Mouse (Mus musculus) CH12.LX (cell line): ENCODE measurements around the gene Shtn1. TPM values are rescaled to one million over a fixed set of nuclear protein-coding genes. Genes with fewer than 3 reads are reported as not detected.
A peak's percentile ranks its signal among the peaks of the same experiment; 100 is the strongest.

Experiments used
- DNase-seq: peaks from one replicate; pipeline ENCODE4 v3.0.0-alpha.2; 2013; ENCODE audit errors: extremely low read depth
- H3K27ac ChIP-seq: 2 replicates; pipeline ENCODE4 v1.5.1; 2012; ENCODE audit warnings: low read depth, mild to moderate bottlenecking, control low read depth, moderate library complexity; ENCODE audit not compliant: insufficient read depth
- H3K27me3 ChIP-seq: replicated peaks from 2 replicates; pipeline ENCODE3; 2012; ENCODE audit warnings: inconsistent platforms
- H3K36me3 ChIP-seq, 2 experiments: replicated peaks in 1 of 2; 2 replicates each; pipeline versions ENCODE3 to v1.6.1; 2012; ENCODE audit warnings: inconsistent platforms in 1 of 2, low read length in 1 of 2, mild to moderate bottlenecking in 1 of 2, mixed read lengths in 1 of 2, moderate library complexity in 1 of 2; ENCODE audit not compliant: control insufficient read depth in 1 of 2, insufficient read depth in 1 of 2
- H3K4me1 ChIP-seq, 2 experiments: 2 replicates each; pipeline ENCODE4 v1.6.1; 2012; ENCODE audit warnings: inconsistent platforms in 1 of 2, moderate library complexity in 1 of 2; ENCODE audit not compliant: insufficient read depth in 2 of 2, control insufficient read depth in 1 of 2
- H3K4me2 ChIP-seq: 2 replicates; pipeline ENCODE4 v1.6.1; 2012; ENCODE audit warnings: low read depth, mild to moderate bottlenecking, control low read depth; ENCODE audit not compliant: poor library complexity, insufficient read depth, severe bottlenecking
- H3K4me3 ChIP-seq, 3 experiments: fragments of 150-350 bp in 1 of 3; sonication (generic) in 1 of 3; replicated peaks in 1 of 3; 2 replicates each; pipeline versions ENCODE3 to v1.5.1; 2011 to 2012; ENCODE audit warnings: low read depth in 2 of 3, low read length in 2 of 3, mild to moderate bottlenecking in 2 of 3, moderate library complexity in 2 of 3, control low read depth in 1 of 3, improper control_type of control experiment in 1 of 3, inconsistent platforms in 1 of 3, mixed read lengths in 1 of 3; ENCODE audit not compliant: poor library complexity in 1 of 3
- H3K79me2 ChIP-seq: replicated peaks from 2 replicates; pipeline ENCODE4 v1.6.1; 2012; ENCODE audit warnings: mild to moderate bottlenecking, moderate library complexity; ENCODE audit not compliant: control insufficient read depth, poor library complexity, insufficient read depth, severe bottlenecking; ENCODE audit errors: extremely low read depth
- H3K9ac ChIP-seq: 2 replicates; pipeline ENCODE4 v1.6.1; 2012; ENCODE audit warnings: low read depth, mild to moderate bottlenecking, control low read depth, moderate library complexity; ENCODE audit not compliant: insufficient read depth
- H3K9me3 ChIP-seq: replicated peaks from 2 replicates; pipeline ENCODE3; 2012; ENCODE audit warnings: low read length, inconsistent platforms, mixed read lengths
- BHLHE40 ChIP-seq: IDR thresholded peaks from 2 replicates; pipeline ENCODE4 v1.6.1; 2011; ENCODE audit warnings: mild to moderate bottlenecking, low read depth, low read length, improper control_type of control experiment
- CHD1 ChIP-seq: IDR thresholded peaks from 2 replicates; pipeline ENCODE4 v1.6.1; 2012; ENCODE audit warnings: low read depth, low read length, improper control_type of control experiment, inconsistent platforms
- CHD2 ChIP-seq: IDR thresholded peaks from 2 replicates; pipeline ENCODE4 v1.6.1; 2011; ENCODE audit warnings: low read length, improper control_type of control experiment
- CTCF ChIP-seq, 2 experiments: IDR thresholded peaks in 1 of 2; conservative IDR thresholded peaks in 1 of 2; 2 replicates each; pipeline ENCODE4 v1.5.1; 2011 to 2012; ENCODE audit warnings: low read depth in 2 of 2, low read length in 2 of 2, improper control_type of control experiment in 1 of 2, inconsistent platforms in 1 of 2, mild to moderate bottlenecking in 1 of 2, moderate library complexity in 1 of 2
- JUN ChIP-seq: IDR thresholded peaks from 2 replicates; pipeline ENCODE4 v1.6.1; 2011; ENCODE audit warnings: low read depth, mild to moderate bottlenecking, low read length, improper control_type of control experiment, moderate library complexity; ENCODE audit not compliant: insufficient read depth
- KAT2A ChIP-seq: IDR thresholded peaks from 2 replicates; pipeline ENCODE4 v1.6.1; 2012; ENCODE audit warnings: low read length, improper control_type of control experiment, inconsistent platforms; ENCODE audit not compliant: insufficient replicate concordance
- MAX ChIP-seq: IDR thresholded peaks from 2 replicates; pipeline ENCODE4 v1.6.1; 2011; ENCODE audit warnings: low read length, improper control_type of control experiment
- MAZ ChIP-seq: IDR thresholded peaks from 2 replicates; pipeline ENCODE4 v1.6.1; 2012; ENCODE audit warnings: low read depth, mild to moderate bottlenecking, inconsistent platforms, low read length, improper control_type of control experiment, moderate library complexity
- MEF2A ChIP-seq: IDR thresholded peaks from 2 replicates; pipeline ENCODE4 v1.6.1; 2014; ENCODE audit warnings: low read depth, mild to moderate bottlenecking, inconsistent platforms, low read length, improper control_type of control experiment, borderline replicate concordance
- MYC ChIP-seq: IDR thresholded peaks from 2 replicates; pipeline ENCODE4 v1.6.1; 2011; ENCODE audit warnings: low read depth, mild to moderate bottlenecking, improper control_type of control experiment, low read length
- POLR2A ChIP-seq: IDR thresholded peaks from 2 replicates; pipeline ENCODE4 v1.6.1; 2011; ENCODE audit warnings: low read depth, mild to moderate bottlenecking, improper control_type of control experiment, low read length
- POLR2AphosphoS2 ChIP-seq: IDR thresholded peaks from 2 replicates; pipeline ENCODE4 v1.6.1; 2011; ENCODE audit warnings: low read depth, low read length, improper control_type of control experiment
- RAD21 ChIP-seq: IDR thresholded peaks from 2 replicates; pipeline ENCODE4 v1.6.1; 2011; ENCODE audit warnings: low read depth, mild to moderate bottlenecking, low read length, improper control_type of control experiment, moderate library complexity
- SMC3 ChIP-seq: IDR thresholded peaks from 2 replicates; pipeline ENCODE4 v1.6.1; 2011; ENCODE audit warnings: low read depth, low read length, improper control_type of control experiment
- TCF12 ChIP-seq: IDR thresholded peaks from 2 replicates; pipeline ENCODE4 v1.6.1; 2014; ENCODE audit warnings: low read depth, mild to moderate bottlenecking, inconsistent platforms, low read length, improper control_type of control experiment
- UBTF ChIP-seq: IDR thresholded peaks from 2 replicates; pipeline ENCODE4 v1.6.1; 2012; ENCODE audit warnings: low read depth, mild to moderate bottlenecking, inconsistent platforms, low read length, improper control_type of control experiment, moderate library complexity
- USF1 ChIP-seq: IDR thresholded peaks from 2 replicates; pipeline ENCODE4 v1.6.1; 2014; ENCODE audit warnings: low read depth, mild to moderate bottlenecking, inconsistent platforms, low read length, improper control_type of control experiment
- USF2 ChIP-seq: conservative IDR thresholded peaks from 2 replicates; pipeline ENCODE4 v1.6.1; 2011; ENCODE audit warnings: low read depth, low read length, improper control_type of control experiment
- ZKSCAN1 ChIP-seq: IDR thresholded peaks from 2 replicates; pipeline ENCODE4 v1.6.1; 2012; ENCODE audit warnings: low read depth, inconsistent platforms, low read length, improper control_type of control experiment, borderline replicate concordance
- ZMIZ1 ChIP-seq: IDR thresholded peaks from 2 replicates; pipeline ENCODE4 v1.6.1; 2012; ENCODE audit warnings: low read depth, mild to moderate bottlenecking, inconsistent platforms, low read length, improper control_type of control experiment
- ZNF384 ChIP-seq: IDR thresholded peaks from 2 replicates; pipeline ENCODE4 v1.6.1; 2012; ENCODE audit warnings: low read depth, low read length, improper control_type of control experiment, inconsistent platforms
- dilution Hi-C: fragments of 300-500 bp; cut with MboI; formaldehyde crosslinking; loops from 2 replicates; pipeline ENCODE4 v1.14.3; 2020; ENCODE audit warnings: low sequenced_read_pairs; ENCODE audit not compliant: extremely low pct_unique_long_range_greater_than_20kb, extremely low pct_ligation_motif_present
- in situ Hi-C: fragments of 300-500 bp; cut with MboI; formaldehyde crosslinking; loops from 3 replicates; pipeline ENCODE4 v1.14.3; 2019; ENCODE audit warnings: low sequenced_read_pairs, low pct_ligation_motif_present, low pct_unique_long_range_greater_than_20kb, mixed read lengths
- polyA plus RNA-seq: library from polyadenylated mRNA; unstranded; fragments of >175 nt; gene quantifications from 2 replicates; pipeline ENCODE4 v1.2.1, GENCODE M21; 2012; ENCODE audit warnings: low read depth; ENCODE audit not compliant: insufficient read length
- total RNA-seq, 2 experiments: library from RNA; depleted of rRNA; stranded (reverse); fragments of 300-350 nt in 1 of 2; fragments of >200 nt in 1 of 2; gene quantifications; 2 replicates each; pipeline ENCODE4 v1.2.3; 2012 to 2014

The Shtn1 gene
- total and polyA plus RNA-seq, 3 experiments, result 6.4 to 20.9 (median 12.1) TPM

DNA sequence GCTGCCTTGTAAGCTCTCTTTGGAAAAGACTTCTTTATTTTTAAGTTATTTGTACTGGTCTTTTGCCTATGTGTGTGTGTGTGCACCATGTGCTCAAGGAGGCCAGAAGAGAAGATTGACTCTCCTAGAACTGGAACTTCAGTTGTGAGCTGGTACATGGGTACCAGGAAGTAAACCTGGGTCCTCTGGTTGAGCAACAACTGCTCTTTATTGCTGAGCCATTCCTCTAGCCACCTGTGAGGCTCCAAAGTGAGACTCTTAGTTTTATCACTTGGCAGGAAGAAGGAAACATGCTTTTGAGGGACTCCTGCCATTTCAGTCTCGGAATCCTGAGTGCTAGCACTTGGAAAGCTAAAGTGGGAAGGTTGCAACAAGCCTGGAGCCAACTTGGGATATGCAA, 14.4 kb upstream of the Shtn1 start:
- Histone ChIP-seq H3K27ac (no peak overlapping the region), H3K79me2 (no peaks in the 10 kb centered on the region), H3K36me3 (no peaks in the 10 kb centered on the region), H3K4me3 (no peak overlapping the region), H3K9ac (no peak overlapping the region), H3K27me3 (no peaks in the 10 kb centered on the region), H3K9me3 (no peaks in the 10 kb centered on the region), H3K4me1 (no peaks in the 10 kb centered on the region), H3K4me2 (no peak overlapping the region)
- no peak for TF ChIP-seq BHLHE40
- TF ChIP-seq MEF2A, result no peak
- no peak for TF ChIP-seq JUN
- TF ChIP-seq SMC3, result no peak
- no peak for TF ChIP-seq UBTF
- no peak for TF ChIP-seq USF2
- TF ChIP-seq KAT2A, result no peak
- no peak for TF ChIP-seq MAZ
- no peak for TF ChIP-seq TCF12
- TF ChIP-seq POLR2A, result no peak
- TF ChIP-seq RAD21, result no peak
- no peak for TF ChIP-seq CTCF (conservative IDR thresholded peaks at IDR 0.05 in 1 of 2, IDR thresholded peaks at IDR 0.05 in 1 of 2; ENCODE audit: low read depth in 2 of 2, low read length in 2 of 2)
- no peak for TF ChIP-seq POLR2AphosphoS2
- TF ChIP-seq USF1, result no peak
- no peak for TF ChIP-seq MAX
- no peak for TF ChIP-seq ZNF384
- no peak for TF ChIP-seq ZKSCAN1
- TF ChIP-seq CHD2, result no peak
- no peak for TF ChIP-seq CHD1
- TF ChIP-seq ZMIZ1, result no peak
- DNase-seq, result no peak
- dilution Hi-C loops (no loop called here), in situ Hi-C loops (no loop called here)

- in situ Hi-C loops, result loop anchor here (5.0 kb wide), 1 partner anchor 172 kb away; no protein-coding TSS in a partner anchor
- no peak overlapping the region for H3K4me3 ChIP-seq
- no peak overlapping the region for H3K9ac ChIP-seq
- H3K27me3 ChIP-seq, result no peaks in the 10 kb centered on the region
- TF ChIP-seq RAD21, result peak; percentile 55
- TF ChIP-seq MEF2A, result no peak
- peak in 1 of 2 experiments; percentile 69; a peak in 2 of 4 replicates for TF ChIP-seq CTCF (conservative IDR thresholded peaks at IDR 0.05 in 1 of 2, IDR thresholded peaks at IDR 0.05 in 1 of 2; ENCODE audit: low read depth in 2 of 2, low read length in 2 of 2)
- no peak for TF ChIP-seq MYC
- TF ChIP-seq SMC3, result peak; percentile 72
- H3K36me3 ChIP-seq, result no peaks in the 10 kb centered on the region
- H3K27ac ChIP-seq, result no peak overlapping the region
- no peak overlapping the region for H3K4me2 ChIP-seq
- dilution Hi-C loops, result no loop called here
- DNase-seq, result no peak
- no peaks in the 10 kb centered on the region for H3K9me3 ChIP-seq
- H3K79me2 ChIP-seq, result no peaks in the 10 kb centered on the region
- peaks cover 0 to 7% of the 10 kb centered on the region in 2 experiments; a peak in 2 of 4 replicates for H3K4me1 ChIP-seq
Measured at GRCm38 (mm10) chr19:59084296-59084695, 8.4 kb upstream of the Shtn1 start.
